Mouse (Mus musculus) embryonic facial prominence, embryonic 11.5 days (tissue): ENCODE results near the gene Flad1. TPM values are rescaled to one million over a fixed set of nuclear protein-coding genes. Genes with fewer than 3 reads are reported as not detected.

Experiments used
- ATAC-seq: fragments of 200-750 bp; cut with Nextera tagmentation; replicated peaks from 2 replicates; pipeline ENCODE4 v1.8.0; 2017; ENCODE audit warnings: low read depth; ENCODE audit not compliant: insufficient number of reproducible peaks, low FRiP score, low TSS enrichment
- DNase-seq: peaks from one replicate; pipeline ENCODE4 v3.0.0-alpha.2; 2015; ENCODE audit warnings: low spot score
- H3K27ac ChIP-seq: fragments of 300-500 bp; sonication (generic); replicated peaks from 2 replicates; pipeline ENCODE4 v1.5.1; 2014; ENCODE audit warnings: mild to moderate bottlenecking, low read depth, low read length, control low read depth
- H3K27me3 ChIP-seq: fragments of 300-500 bp; sonication (generic); 2 replicates; pipeline ENCODE4 v1.6.1; 2014; ENCODE audit warnings: mild to moderate bottlenecking, low read length, moderate library complexity, mixed read lengths; ENCODE audit not compliant: control insufficient read depth, insufficient read depth
- H3K36me3 ChIP-seq: fragments of 300-500 bp; sonication (generic); replicated peaks from 2 replicates; pipeline ENCODE4 v1.6.1; 2014; ENCODE audit warnings: low read depth, mild to moderate bottlenecking, low read length, moderate library complexity, mixed read lengths; ENCODE audit not compliant: control insufficient read depth, insufficient read depth
- H3K4me1 ChIP-seq: fragments of 300-500 bp; sonication (generic); 2 replicates; pipeline ENCODE4 v1.6.1; 2014; ENCODE audit warnings: low read length, mixed read lengths; ENCODE audit not compliant: control insufficient read depth, insufficient read depth
- H3K4me2 ChIP-seq: fragments of 300-500 bp; sonication (generic); 2 replicates; pipeline ENCODE4 v1.6.1; 2014; ENCODE audit warnings: low read depth, mild to moderate bottlenecking, control low read depth, low read length, moderate library complexity
- H3K4me3 ChIP-seq: fragments of 300-500 bp; sonication (generic); 2 replicates; pipeline ENCODE4 v1.5.1; 2014; ENCODE audit warnings: low read depth, low read length, control low read depth
- H3K9ac ChIP-seq: fragments of 300-500 bp; sonication (generic); replicated peaks from 2 replicates; pipeline ENCODE4 v1.6.1; 2014; ENCODE audit warnings: mild to moderate bottlenecking, control low read depth, low read length
- H3K9me3 ChIP-seq: fragments of 300-500 bp; sonication (generic); replicated peaks from 2 replicates; pipeline ENCODE4 v1.6.1; 2016; ENCODE audit warnings: mild to moderate bottlenecking, low read length, inconsistent platforms, mixed read lengths; ENCODE audit not compliant: control insufficient read depth
- WGBS: fragments of 180-500 bp; shearing (Covaris S2); extraction: QIAGEN DNeasy Blood & Tissue Kit; methylation state at CpG from one replicate; pipeline ENCODE4 v1.1.7; 2014; 5-methylcytosine and 5-hydroxymethylcytosine counted together
- polyA plus RNA-seq: library from polyadenylated mRNA; unstranded; fragments of >200 nt; fragmentation: Nextera tagmentation; extraction: Ambion mirVana; gene quantifications from 2 replicates; pipeline ENCODE4 v1.2.1, GENCODE M21; 2014

Flad1 gene
- polyA plus RNA-seq, 1 experiment from 2014 or later = 24.4 TPM

GRCm38 (mm10) chr3:89355512-89355902 lies 56.2 kb downstream of the Flad1 start:
- WGBS = 85% methylated on average over 6 of the region's 6 CpGs
- peaks cover 2% of the 10 kb centered on the region; the same call in 1 of the 2 replicates for H3K27me3 ChIP-seq

GRCm38 (mm10) chr3:89354816-89355511 lies 56.7 kb downstream of the Flad1 start:
- no peak overlapping the region for H3K9ac ChIP-seq
- H3K4me3 ChIP-seq = no peak overlapping the region
- H3K36me3 ChIP-seq = no peaks in the 10 kb centered on the region
- DNase-seq (peak; percentile 87), ATAC-seq (0 out of 2 replicates have a peak, but pooled peaks have one; percentile 14)
- no peak overlapping the region for H3K4me2 ChIP-seq
- H3K27me3 ChIP-seq = peaks cover 2% of the 10 kb centered on the region; the same call in 1 of the 2 replicates
- H3K4me1 ChIP-seq = no peaks in the 10 kb centered on the region
- no peaks in the 10 kb centered on the region for H3K9me3 ChIP-seq
- 16% methylated on average over 5 of the region's 5 CpGs for WGBS
- H3K27ac ChIP-seq = no peak overlapping the region

More at GRCm38 (mm10) chr3:89355512-89355902, 56.2 kb downstream of the Flad1 start:
- no peak overlapping the region for H3K9ac ChIP-seq
- H3K9me3 ChIP-seq = no peaks in the 10 kb centered on the region
- H3K4me3 ChIP-seq = no peak overlapping the region
- DNase-seq = no peak
- no peaks in the 10 kb centered on the region for H3K36me3 ChIP-seq
- no peak for ATAC-seq
- no peak overlapping the region for H3K4me2 ChIP-seq
- H3K4me1 ChIP-seq = no peaks in the 10 kb centered on the region
- H3K27ac ChIP-seq = no peak overlapping the region

DNA sequence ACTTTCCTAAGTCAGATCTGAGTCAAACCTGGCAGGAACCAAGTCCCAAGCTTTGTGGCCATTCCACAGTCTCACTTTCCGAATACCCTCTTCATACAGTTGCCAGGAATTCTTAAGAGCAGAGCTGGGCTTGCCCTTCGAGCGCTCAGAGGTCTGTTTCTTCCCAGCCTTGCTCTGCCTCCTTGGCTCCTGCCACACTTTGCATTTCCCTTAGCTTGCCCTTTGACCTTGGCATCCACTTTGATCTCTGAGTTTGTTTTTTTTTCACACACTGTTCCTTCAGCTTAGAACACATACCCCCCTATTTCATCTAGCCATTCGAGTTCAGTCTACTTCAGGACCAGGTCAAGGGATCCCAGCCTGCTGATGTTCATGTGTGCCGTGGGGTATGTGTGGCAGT lies 60.4 kb downstream of the Flad1 start:
- WGBS = 40% methylated on average over 5 of the region's 5 CpGs
- peaks cover 2% of the 10 kb centered on the region; the same call in 1 of the 2 replicates for H3K27me3 ChIP-seq

More for the DNA sequence above, 60.4 kb downstream of the Flad1 start:
- no peak overlapping the region for H3K27ac ChIP-seq
- H3K9ac ChIP-seq = no peak overlapping the region
- ATAC-seq (no peak), DNase-seq (no peak)
- no peaks in the 10 kb centered on the region for H3K9me3 ChIP-seq
- peaks cover 3% of the 10 kb centered on the region for H3K4me1 ChIP-seq
- no peak overlapping the region for H3K4me2 ChIP-seq
- H3K4me3 ChIP-seq = no peak overlapping the region
- H3K36me3 ChIP-seq = no peaks in the 10 kb centered on the region

Other genes with a start within 250 kb of the Flad1 start
- gene Clk2, start 247.1 kb downstream of the Flad1 start, polyA plus RNA-seq = 28.2 and 28.5 TPM in 2 replicates
- 80.5 and 91.1 TPM in 2 replicates for gene Scamp3, start 234.4 kb downstream of the Flad1 start, polyA plus RNA-seq
- gene Fam189b, start 228.7 kb downstream of the Flad1 start, polyA plus RNA-seq = 15.3 and 19.4 TPM in 2 replicates
- gene Gba, start 208.9 kb downstream of the Flad1 start, polyA plus RNA-seq = 34.6 TPM in 2 replicates
- gene Thbs3, start 196.7 kb downstream of the Flad1 start, polyA plus RNA-seq = 24.4 and 26.0 TPM in 2 replicates
- 208 and 225 TPM in 2 replicates for gene Mtx1, start 184.8 kb downstream of the Flad1 start, polyA plus RNA-seq
- gene Muc1, start 182.8 kb downstream of the Flad1 start, polyA plus RNA-seq = 0.90 and 1.3 TPM in 2 replicates
- gene Krtcap2, start 165.9 kb downstream of the Flad1 start, polyA plus RNA-seq = 287 and 288 TPM in 2 replicates
- gene Trim46, start 165.6 kb downstream of the Flad1 start, polyA plus RNA-seq = 3.0 and 4.5 TPM in 2 replicates
- gene Dpm3, start 152.5 kb downstream of the Flad1 start, polyA plus RNA-seq = 82.4 and 87.9 TPM in 2 replicates
- gene Slc50a1, start 141.3 kb downstream of the Flad1 start, polyA plus RNA-seq = 39.8 and 45.7 TPM in 2 replicates
- 26.9 and 30.2 TPM in 2 replicates for gene Efna1, start 130.7 kb downstream of the Flad1 start, polyA plus RNA-seq
- 6.6 and 8.3 TPM in 2 replicates for gene Efna3, start 88.9 kb downstream of the Flad1 start, polyA plus RNA-seq
- 39.1 and 39.5 TPM in 2 replicates for gene Efna4, start 73.8 kb downstream of the Flad1 start, polyA plus RNA-seq
- gene Adam15, start 61.9 kb downstream of the Flad1 start, polyA plus RNA-seq = 17.8 and 17.9 TPM in 2 replicates
- gene Dcst2, start 49.9 kb downstream of the Flad1 start, polyA plus RNA-seq = 0.32 TPM in 1 of 2 replicates, not detected in the other
- gene Dcst1, start 46.6 kb downstream of the Flad1 start, polyA plus RNA-seq = 0.21 TPM in 1 of 2 replicates, not detected in the other
- 0.49 and 1.1 TPM in 2 replicates for gene Zbtb7b, start 17.1 kb downstream of the Flad1 start, polyA plus RNA-seq
- 0.80 TPM in 1 of 2 replicates, not detected in the other for gene Lenep, start 9.1 kb downstream of the Flad1 start, polyA plus RNA-seq
- 648 and 668 TPM in 2 replicates for gene Cks1b, start 6.5 kb upstream of the Flad1 start, polyA plus RNA-seq
- gene Shc1, start 6.6 kb upstream of the Flad1 start, polyA plus RNA-seq = 43.6 and 53.0 TPM in 2 replicates
- 55.8 and 56.5 TPM in 2 replicates for gene Pygo2, start 18.3 kb upstream of the Flad1 start, polyA plus RNA-seq
- gene Pbxip1, start 24.8 kb upstream of the Flad1 start, polyA plus RNA-seq = 9.1 and 10.8 TPM in 2 replicates
- 57.3 and 58.9 TPM in 2 replicates for gene Pmvk, start 42.7 kb upstream of the Flad1 start, polyA plus RNA-seq
- gene Kcnn3, start 108.3 kb upstream of the Flad1 start, polyA plus RNA-seq = 0.91 and 1.1 TPM in 2 replicates